Mouse (Mus musculus) Patski (cell line): ENCODE measurements at regions not wholly inside any gene's neighbourhood (a gene's known extent, or its start where the extent isn't known, plus 50 kb on each side); places are given as distances from the start of the nearest gene placed in this dataset.

ENCODE experiments used
- ATAC-seq: fragments of 100-300 bp; one replicate; pipeline ENCODE4 v1.8.0; 2021
- CTCF ChIA-PET: fragments of 350-600 bp; sonication (Branson Sonifier 250); formaldehyde crosslinking; loops from one replicate; lab custom pipeline; 2022; ENCODE audit warnings: inconsistent platforms; lab: Charles Lee
- POLR2A ChIA-PET: fragments of 350-600 bp; sonication (Branson Sonifier 250); formaldehyde crosslinking; loops from one replicate; lab custom pipeline; 2022; ENCODE audit warnings: antibody characterized with exemption, inconsistent platforms; lab: Charles Lee
- DNase-seq: peaks from one replicate; pipeline ENCODE4 v3.0.0-alpha.2; 2011; ENCODE audit warnings: low read depth, low spot score
- H3K27me3 ChIP-seq: fragments of 371-371 bp; one replicate; pipeline ENCODE4 v1.5.1; 2021
- CTCF ChIP-seq: fragments of 100-300 bp; IDR thresholded peaks from one replicate; pipeline ENCODE4 v1.5.1; 2021
- in situ Hi-C: fragments of 300-500 bp; cut with MboI; formaldehyde crosslinking; loops from 3 replicates; pipeline ENCODE4 v1.11.1; 2018; ENCODE audit warnings: low pct_unique_long_range_greater_than_20kb, mixed read lengths

DNA sequence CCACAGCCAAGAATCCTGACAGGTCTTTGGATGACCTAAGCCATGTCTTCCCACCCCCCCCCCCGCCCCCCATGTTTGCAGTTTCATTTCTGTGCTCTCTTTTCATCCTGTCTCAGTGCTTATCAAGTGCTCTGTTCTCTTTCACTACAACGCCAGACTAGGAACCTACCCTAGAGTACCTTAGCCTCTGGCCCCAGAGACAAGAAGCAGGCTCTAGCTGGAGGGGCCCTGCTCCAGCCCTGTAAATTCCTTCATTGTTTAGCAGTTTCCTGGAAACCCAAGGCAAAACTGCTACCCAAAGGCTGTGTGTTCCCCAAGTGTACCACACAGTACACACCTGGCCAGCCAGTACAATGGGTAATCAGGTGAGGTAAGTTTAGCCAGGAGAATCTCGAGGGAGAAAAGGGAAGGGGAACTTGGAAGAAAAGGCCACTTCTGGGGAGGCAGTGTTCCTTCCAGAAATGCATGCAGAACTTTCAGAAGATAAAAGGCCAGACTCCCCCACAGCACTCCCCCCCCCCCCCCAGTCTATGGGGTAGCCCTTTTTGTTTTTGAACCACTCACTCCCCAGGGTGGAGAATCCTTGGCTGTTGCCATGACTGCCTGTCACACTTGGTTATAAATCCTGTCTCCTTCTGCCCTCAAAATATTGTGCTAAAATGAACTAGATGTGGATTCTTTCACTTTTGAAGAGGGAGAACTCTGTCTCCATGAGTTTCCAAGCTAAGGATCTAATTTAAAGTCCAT lies 419.1 kb downstream of the Efnb2 start:
- POLR2A ChIA-PET = no interaction called here
- DNase-seq = no peak
- no peaks in the 10 kb centered on the region for H3K27me3 ChIP-seq
- CTCF ChIA-PET = no interaction called here
- ATAC-seq = no peak
- TF ChIP-seq CTCF = no peak
- in situ Hi-C loops = no loop called here

GRCm38 (mm10) chr8:8241051-8241688 lies 419.9 kb downstream of the Efnb2 start:
- H3K27me3 ChIP-seq = no peaks in the 10 kb centered on the region
- CTCF ChIA-PET = no interaction called here
- ATAC-seq (no peak), DNase-seq (no peak)
- TF ChIP-seq CTCF = no peak
- in situ Hi-C loops = no loop called here
- POLR2A ChIA-PET = no interaction called here

GRCm38 (mm10) chr8:8239489-8239888 lies 421.6 kb downstream of the Efnb2 start:
- no peaks in the 10 kb centered on the region for H3K27me3 ChIP-seq
- ChIA-PET CTCF (no interaction called here), POLR2A (no interaction called here)
- no peak for DNase-seq
- no peak for ATAC-seq
- TF ChIP-seq CTCF = no peak
- in situ Hi-C loops = no loop called here

DNA sequence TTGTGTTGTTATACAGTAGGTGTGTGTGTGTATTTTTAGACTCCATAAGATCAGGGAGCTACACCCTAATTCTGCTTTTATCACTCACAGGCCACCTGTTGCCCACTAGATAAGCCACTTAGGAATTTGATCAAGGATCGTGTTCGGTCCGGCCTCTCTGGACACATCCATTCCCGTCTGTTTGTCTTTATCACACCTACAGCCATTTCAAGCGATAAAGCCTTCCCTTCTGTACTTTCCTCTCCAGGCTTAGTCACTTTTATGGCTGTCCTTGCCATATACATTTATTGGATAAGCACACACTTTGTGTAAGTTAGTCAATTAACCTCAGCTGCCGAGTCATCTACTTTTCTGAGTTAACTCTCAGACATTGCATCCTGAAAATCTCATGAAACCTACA lies 423.0 kb downstream of the Efnb2 start:
- no peaks in the 10 kb centered on the region for H3K27me3 ChIP-seq
- CTCF ChIA-PET = interaction anchor here (1.2 kb wide), 1 partner anchor 11 kb away, joined by 3 read pairs; no protein-coding TSS in a partner anchor
- no peak for TF ChIP-seq CTCF
- POLR2A ChIA-PET = interaction anchor here (0.6 kb wide), 1 partner anchor 57 kb away, joined by 3 read pairs; no protein-coding TSS in a partner anchor
- DNase-seq = no peak
- in situ Hi-C loops = no loop called here
- ATAC-seq = no peak

DNA sequence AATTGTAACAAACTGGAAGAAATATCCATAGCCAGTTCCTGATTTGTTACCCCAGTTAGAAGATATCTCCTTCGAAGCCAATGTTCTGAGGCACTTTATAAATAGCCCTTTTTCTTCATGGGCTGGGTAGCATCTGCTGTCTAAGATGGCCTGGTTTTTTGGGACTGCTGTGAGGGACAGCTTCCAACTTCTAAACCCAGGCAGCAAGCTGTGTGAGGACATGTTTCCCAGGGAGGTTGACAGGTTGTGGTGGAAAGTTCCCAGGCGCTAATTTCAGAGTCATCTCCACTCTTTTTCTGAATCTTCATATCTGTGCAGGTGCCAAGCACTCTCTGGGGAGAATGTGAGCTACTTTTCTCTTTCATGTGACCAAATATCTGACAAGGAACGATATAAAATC lies 427.4 kb downstream of the Efnb2 start:
- POLR2A ChIA-PET = no interaction called here

DNA sequence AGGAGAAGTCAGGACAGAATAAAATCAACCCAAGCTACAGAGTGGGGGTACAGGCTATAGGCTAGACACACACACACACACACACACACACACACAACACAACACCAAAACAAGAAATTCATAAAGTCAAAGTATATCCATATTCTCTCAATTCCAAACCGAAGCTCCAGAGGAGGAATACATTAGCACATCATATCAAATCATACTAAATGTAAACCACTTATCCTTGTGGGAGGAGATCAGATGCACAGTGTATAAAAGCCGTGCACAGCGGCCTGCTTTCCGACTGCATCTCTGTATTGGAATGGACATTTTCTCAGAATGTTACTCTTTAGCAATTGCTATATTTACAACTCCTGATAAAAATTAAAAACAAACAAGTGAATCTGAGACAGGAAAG lies 427.9 kb downstream of the Efnb2 start:
- DNase-seq = no peak
- no peak for ATAC-seq
- CTCF ChIA-PET = no interaction called here
- in situ Hi-C loops = no loop called here
- POLR2A ChIA-PET = no interaction called here
- no peaks in the 10 kb centered on the region for H3K27me3 ChIP-seq
- TF ChIP-seq CTCF = no peak

More for the DNA sequence above, 427.4 kb downstream of the Efnb2 start:
- H3K27me3 ChIP-seq = no peaks in the 10 kb centered on the region
- no peak for TF ChIP-seq CTCF
- CTCF ChIA-PET = no interaction called here
- DNase-seq (no peak), ATAC-seq (no peak)
- in situ Hi-C loops = no loop called here

DNA sequence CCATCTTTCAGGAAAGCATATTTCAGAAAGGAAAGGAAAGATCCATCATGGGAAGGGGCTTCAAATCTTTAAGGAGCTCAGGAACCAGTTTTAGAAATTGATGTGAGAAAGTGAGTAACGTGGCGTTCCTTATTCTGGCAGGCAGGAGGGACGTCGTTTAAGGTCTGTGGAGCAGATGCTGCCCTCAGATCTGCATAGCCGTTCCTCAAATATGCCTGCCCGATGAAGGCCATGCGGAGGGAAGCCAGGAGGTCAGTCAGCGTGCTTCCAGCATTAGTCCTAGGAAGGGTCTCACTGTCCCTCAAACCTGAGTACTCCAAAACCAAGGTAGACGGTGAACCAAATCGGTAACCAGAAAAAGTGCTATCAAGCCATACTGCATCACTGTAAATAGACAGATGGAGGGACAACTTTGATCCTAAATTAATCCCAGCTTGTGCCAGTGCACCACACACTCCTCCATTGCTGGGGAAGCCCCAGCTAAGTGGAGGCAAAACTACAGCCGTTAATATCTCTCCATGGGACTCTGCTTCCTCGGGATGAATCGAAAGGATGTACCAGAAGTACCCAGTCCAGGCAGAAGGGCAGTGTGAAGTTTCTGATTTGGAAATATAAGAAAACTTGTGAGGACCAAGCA lies 428.9 kb downstream of the Efnb2 start:
- POLR2A ChIA-PET = no interaction called here
- in situ Hi-C loops = no loop called here
- CTCF ChIA-PET = no interaction called here
- ATAC-seq (no peak), DNase-seq (no peak)
- no peak for TF ChIP-seq CTCF
- no peaks in the 10 kb centered on the region for H3K27me3 ChIP-seq

DNA sequence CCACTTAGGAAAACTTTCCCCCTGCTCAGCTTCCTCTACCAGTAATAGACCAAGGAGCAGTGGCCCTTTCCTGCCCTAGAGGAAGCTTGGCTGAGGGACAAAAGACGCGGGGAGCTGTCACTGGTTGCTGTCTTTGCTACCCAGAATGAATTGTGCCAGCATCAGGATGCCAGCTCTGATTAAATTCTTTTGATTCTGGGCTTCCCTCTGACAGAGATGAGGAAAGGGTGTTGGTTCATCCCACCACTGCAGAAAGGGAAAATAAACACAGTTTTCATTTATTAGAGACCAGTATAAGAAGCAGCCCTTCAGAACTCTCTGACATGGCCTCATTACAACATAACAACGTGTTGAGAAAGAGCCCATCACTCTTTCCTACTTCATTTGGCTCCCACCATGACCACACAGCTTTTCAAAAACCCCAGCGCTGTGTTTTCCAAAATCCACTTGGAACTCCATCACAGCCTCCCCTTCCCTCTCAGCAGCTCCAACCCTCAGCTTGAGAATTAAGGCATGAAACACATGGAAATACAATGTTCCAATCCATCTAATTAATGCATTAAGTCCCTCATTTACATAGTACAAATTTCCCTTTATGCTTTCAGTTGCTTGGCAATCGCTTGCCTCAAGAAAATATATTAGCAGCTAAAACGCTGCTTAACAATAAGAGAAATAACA lies 429.6 kb downstream of the Efnb2 start:
- CTCF ChIA-PET = no interaction called here
- H3K27me3 ChIP-seq = no peaks in the 10 kb centered on the region
- POLR2A ChIA-PET = no interaction called here
- ATAC-seq (no peak), DNase-seq (no peak)
- TF ChIP-seq CTCF = no peak
- in situ Hi-C loops = no loop called here

DNA sequence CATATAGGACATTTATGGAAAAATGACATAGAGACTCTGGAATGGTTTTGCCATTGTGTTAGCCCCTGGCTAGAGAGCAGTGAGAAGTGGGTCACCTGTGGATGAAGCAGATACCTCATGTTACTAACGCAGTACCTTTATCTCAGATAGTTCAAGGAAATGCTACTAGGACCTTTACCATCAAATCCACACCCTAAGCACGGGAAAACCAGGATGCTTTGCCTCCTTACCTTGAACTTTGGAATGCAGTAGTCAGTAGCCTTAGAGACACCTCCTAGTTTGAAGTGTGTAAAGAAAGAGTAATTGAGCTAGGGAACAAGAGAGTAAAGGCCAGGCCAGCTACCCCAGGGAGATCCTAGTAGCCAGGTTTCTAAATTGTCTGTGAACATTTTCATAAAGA lies 435.0 kb downstream of the Efnb2 start:
- CTCF ChIA-PET = no interaction called here

GRCm38 (mm10) chr8:8225175-8225830 lies 435.7 kb downstream of the Efnb2 start:
- ChIA-PET CTCF (no interaction called here), POLR2A (no interaction called here)
- DNase-seq (no peak), ATAC-seq (no peak)
- H3K27me3 ChIP-seq = no peaks in the 10 kb centered on the region
- peak; percentile 38 for TF ChIP-seq CTCF
- in situ Hi-C loops = no loop called here

More for the DNA sequence above, 435.0 kb downstream of the Efnb2 start:
- ATAC-seq (no peak), DNase-seq (no peak)
- POLR2A ChIA-PET = no interaction called here
- in situ Hi-C loops = no loop called here
- TF ChIP-seq CTCF = no peak
- no peaks in the 10 kb centered on the region for H3K27me3 ChIP-seq
